Mouse (Mus musculus): Measurements from ENCODE around the gene Rbbp5.

DNA sequence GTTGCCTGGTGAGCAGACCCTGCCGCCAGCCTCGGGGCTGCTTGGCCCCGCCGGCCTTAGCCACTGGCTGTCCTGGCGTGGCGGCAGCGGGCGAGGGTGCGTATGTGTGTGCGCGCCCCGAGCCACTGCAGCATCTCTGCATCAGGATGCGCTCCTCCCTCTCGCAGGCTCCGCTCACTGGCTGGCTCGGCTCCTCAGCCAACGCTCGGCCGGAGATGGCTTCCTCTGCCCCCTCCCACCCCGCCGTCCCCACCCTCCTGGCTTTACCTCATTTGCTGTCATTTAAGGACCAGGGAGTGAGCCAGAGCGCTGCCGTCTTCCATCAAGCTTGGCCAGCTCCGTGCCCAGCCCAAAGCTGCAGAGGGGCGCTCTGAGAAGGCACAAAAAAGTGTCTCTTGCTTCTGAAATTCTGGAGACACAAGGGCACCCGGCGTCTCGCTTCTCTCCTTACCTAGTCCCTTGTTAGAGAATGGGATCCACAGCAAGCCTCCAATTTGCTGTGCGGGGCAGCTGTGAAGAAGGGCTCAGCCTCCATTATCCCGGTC lies 65.7 kb downstream of the Rbbp5 start, which contains the start of gene Cntn2:
- TF ChIP-seq CTCF (IDR thresholded peaks at IDR 0.05; ENCODE audit: insufficient read depth, low read depth, low read length) (no peak), POLR2A (IDR thresholded peaks at IDR 0.05; ENCODE audit: insufficient read depth, low read depth, low read length) (no peak; the same call in 1 of the 2 replicates)

Measured in olfactory bulb, adult 2 months (tissue).